Mouse (Mus musculus): Measurements from ENCODE around the gene Chd1l. TPM values are rescaled to one million over a fixed set of nuclear protein-coding genes. Genes with fewer than 3 reads are reported as not detected.

Gene Chd1l
- polyA plus RNA-seq, 1 experiment: 7.8 TPM

GRCm38 (mm10) chr3:97537006-97537405 lies 73.0 kb downstream of the Chd1l start:
- DNase-seq (ENCODE audit: extremely low spot score in 1 of 2, low spot score in 1 of 2): no peak

- no peak for DNase-seq (ENCODE audit: extremely low spot score in 1 of 2, low spot score in 1 of 2)
Measured at GRCm38 (mm10) chr3:97535660-97536059, 74.3 kb downstream of the Chd1l start.

DNA sequence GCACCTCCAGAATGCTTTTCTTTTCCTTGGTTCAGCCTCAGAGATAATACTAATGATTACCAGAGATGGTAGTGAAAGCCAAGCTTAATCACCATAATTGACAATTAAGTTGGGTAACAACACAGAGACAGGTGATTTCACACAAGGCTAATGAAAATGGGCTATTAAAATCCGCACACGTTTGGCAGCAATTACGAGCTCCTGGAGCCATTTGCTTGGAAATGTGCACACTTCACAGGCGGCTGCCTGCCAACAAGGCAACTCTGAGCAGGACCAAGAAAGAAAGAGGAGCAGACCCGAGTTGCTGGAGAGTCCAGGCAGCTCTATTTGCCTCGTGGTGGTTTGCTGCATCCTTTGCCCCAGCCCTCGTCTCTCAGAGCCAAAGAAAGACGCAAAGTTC lies 84.5 kb downstream of the Chd1l start:
- no peak for DNase-seq (ENCODE audit: extremely low spot score in 1 of 2, low spot score in 1 of 2)

- DNase-seq (ENCODE audit: extremely low spot score in 1 of 2, low spot score in 1 of 2): peak in 1 of 2 experiments; percentile 51
Measured at GRCm38 (mm10) chr3:97524835-97525234, 85.2 kb downstream of the Chd1l start.

DNA sequence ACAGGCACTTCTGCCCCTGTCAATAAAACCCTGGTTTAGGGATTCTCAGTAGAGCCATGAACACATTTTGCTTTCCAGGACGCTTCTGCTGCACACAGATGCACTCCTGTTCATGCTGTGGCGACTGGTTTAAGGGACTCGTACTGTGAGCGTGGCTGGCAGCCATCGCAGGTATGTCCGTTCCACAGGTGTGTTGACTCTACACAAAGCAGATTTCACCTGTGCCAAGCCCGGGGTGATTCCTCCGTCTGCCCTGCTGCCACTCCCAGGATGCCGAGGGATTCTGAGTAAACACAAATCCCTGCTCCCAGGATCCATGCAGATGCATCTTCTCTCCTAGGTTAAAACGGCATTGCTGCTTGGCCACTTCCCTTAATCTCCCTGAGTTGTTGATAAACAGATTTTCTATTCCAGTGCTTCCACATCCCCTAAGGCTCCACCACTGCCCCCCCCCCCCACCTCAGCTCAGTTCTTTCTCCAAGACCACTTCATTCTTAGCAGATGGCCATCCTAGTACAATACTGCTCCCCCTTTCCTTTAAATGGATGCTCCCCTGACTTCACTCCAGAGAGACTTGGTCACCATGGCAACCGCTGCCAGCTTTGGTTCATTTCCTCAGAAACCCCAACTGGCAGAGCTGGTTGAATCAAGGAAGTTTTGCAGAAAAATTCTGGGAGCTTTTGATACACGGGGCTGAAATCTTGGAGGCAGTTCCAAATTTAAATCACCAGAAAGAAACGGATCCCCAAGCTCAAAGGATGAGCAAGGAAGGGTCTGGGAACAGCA lies 87.9 kb downstream of the Chd1l start:
- DNase-seq (ENCODE audit: extremely low spot score in 1 of 2, low spot score in 1 of 2): peak; percentile 84 to 92

DNA sequence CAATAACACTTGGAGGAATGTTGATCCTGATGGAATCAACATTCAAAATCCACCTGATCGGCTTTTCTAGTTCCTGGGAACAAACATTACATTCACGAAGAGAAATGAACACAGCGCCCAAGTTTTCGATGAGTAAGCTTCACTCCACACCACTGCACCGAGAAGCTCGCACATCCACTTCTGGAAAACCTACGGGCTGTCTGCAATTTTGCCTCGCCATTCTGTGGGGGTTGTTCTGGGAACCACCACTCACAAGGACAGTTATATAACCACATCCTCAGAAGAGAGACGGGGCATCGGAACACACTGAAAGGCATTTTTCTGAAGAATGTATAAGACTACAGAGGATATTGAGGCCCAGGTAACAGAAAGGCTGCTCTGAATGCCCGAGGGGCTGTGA lies 90.1 kb downstream of the Chd1l start:
- peak in 1 of 2 experiments; percentile 50 for DNase-seq (ENCODE audit: extremely low spot score in 1 of 2, low spot score in 1 of 2)

DNA sequence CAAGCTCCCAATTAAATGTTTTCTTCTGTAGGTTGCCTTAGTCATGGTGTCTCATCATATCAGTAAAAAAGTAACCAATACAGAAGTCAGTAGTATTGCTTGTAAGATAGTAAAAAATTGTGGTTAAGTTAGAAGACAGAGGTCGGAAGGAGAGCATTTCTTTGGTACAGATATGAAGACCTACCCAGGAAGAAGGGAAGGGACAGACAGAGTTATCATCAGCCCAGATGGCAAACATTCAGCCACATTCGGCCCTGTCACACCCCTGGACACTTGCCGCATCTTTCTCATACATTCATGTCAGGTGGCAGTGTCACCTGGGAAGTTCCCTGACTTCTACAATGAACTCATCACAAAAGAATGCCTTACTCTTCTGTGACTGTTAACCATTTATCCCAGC lies 97.7 kb downstream of the Chd1l start:
- DNase-seq (ENCODE audit: extremely low spot score in 1 of 2, low spot score in 1 of 2): no peak

Other genes starting within 250 kb of the Chd1l start
- not detected in 2 replicates for gene Olfr1402, start 188.2 kb downstream of the Chd1l start, polyA plus RNA-seq (2012; rRNA removed)
- gene Fmo5, start 18.6 kb upstream of the Chd1l start, polyA plus RNA-seq (2012; rRNA removed): 2.5 and 3.3 TPM in 2 replicates
- gene Prkab2, start 48.0 kb upstream of the Chd1l start, polyA plus RNA-seq (2012; rRNA removed): 25.0 and 26.1 TPM in 2 replicates
- not detected in 2 replicates for gene Gm17651, start 64.5 kb upstream of the Chd1l start, polyA plus RNA-seq (2012; rRNA removed)

Data from frontal cortex, adult 2 months (tissue).